Mouse (Mus musculus): ENCODE results near the gene A430033K04Rik. TPM values are rescaled to one million over a fixed set of nuclear protein-coding genes. Genes with fewer than 3 reads are reported as not detected.

The A430033K04Rik gene
- total RNA-seq (2022): 10 to 100 TPM; 14.6 to 17.7 (median 16.9) TPM

GRCm38 (mm10) chr5:138622645-138623477 lies at the start of gene A430033K04Rik:
TSS of gene A430033K04Rik (plus strand) at chr5:138622859.
- peak; percentile 95 to 96 for DNase-seq (ENCODE audit: low spot score in 2 of 2)

GRCm38 (mm10) chr5:138587396-138587795 lies 35.3 kb upstream of the A430033K04Rik start:
- DNase-seq (ENCODE audit: low spot score in 2 of 2): no peak

GRCm38 (mm10) chr5:138618353-138618752 lies 4.3 kb upstream of the A430033K04Rik start:
- DNase-seq (ENCODE audit: low spot score in 2 of 2): no peak

GRCm38 (mm10) chr5:138619211-138620128 lies 3.2 kb upstream of the A430033K04Rik start, which contains the start of gene Zfp68:
TSS of gene Zfp68 (minus strand) at chr5:138619761.
- peak; percentile 95 to 96 for DNase-seq (ENCODE audit: low spot score in 2 of 2)

- no peak for DNase-seq (ENCODE audit: low spot score in 2 of 2)
Measured at GRCm38 (mm10) chr5:138620836-138621235, 1.8 kb upstream of the A430033K04Rik start.

- no peak for DNase-seq (ENCODE audit: low spot score in 2 of 2)
Measured at GRCm38 (mm10) chr5:138623478-138623875, 818 bp downstream of the A430033K04Rik start.

GRCm38 (mm10) chr5:138636486-138636885 lies 13.8 kb downstream of the A430033K04Rik start:
- DNase-seq (ENCODE audit: low spot score in 2 of 2): no peak

GRCm38 (mm10) chr5:138641081-138641480 lies 18.4 kb downstream of the A430033K04Rik start:
- DNase-seq (ENCODE audit: low spot score in 2 of 2): no peak

- DNase-seq (ENCODE audit: low spot score in 2 of 2): no peak
Measured at GRCm38 (mm10) chr5:138641761-138642160, 19.1 kb downstream of the A430033K04Rik start.

GRCm38 (mm10) chr5:138652911-138653310 lies 30.3 kb downstream of the A430033K04Rik start:
- DNase-seq (ENCODE audit: low spot score in 2 of 2): no peak

GRCm38 (mm10) chr5:138656477-138657156 lies 34.0 kb downstream of the A430033K04Rik start:
- peak; percentile 8 to 25 for DNase-seq (ENCODE audit: low spot score in 2 of 2)

- no peak for DNase-seq (ENCODE audit: low spot score in 2 of 2)
Measured at GRCm38 (mm10) chr5:138657407-138657806, 34.7 kb downstream of the A430033K04Rik start.

- peak; percentile 6 to 16 for DNase-seq (ENCODE audit: low spot score in 2 of 2)
Measured at GRCm38 (mm10) chr5:138657854-138658253, 35.2 kb downstream of the A430033K04Rik start.

- peak in 1 of 2 experiments; percentile 29 for DNase-seq (ENCODE audit: low spot score in 2 of 2)
Measured at GRCm38 (mm10) chr5:138658922-138659321, 36.3 kb downstream of the A430033K04Rik start.

GRCm38 (mm10) chr5:138683023-138683766 lies 60.5 kb downstream of the A430033K04Rik start:
- DNase-seq (ENCODE audit: low spot score in 2 of 2): no peak

- no peak for DNase-seq (ENCODE audit: low spot score in 2 of 2)
Measured at GRCm38 (mm10) chr5:138683821-138684220, 61.2 kb downstream of the A430033K04Rik start.

GRCm38 (mm10) chr5:138687453-138687852 lies 64.8 kb downstream of the A430033K04Rik start:
- DNase-seq (ENCODE audit: low spot score in 2 of 2): no peak

- DNase-seq (ENCODE audit: low spot score in 2 of 2): no peak
Measured at GRCm38 (mm10) chr5:138689254-138689653, 66.6 kb downstream of the A430033K04Rik start.

- DNase-seq (ENCODE audit: low spot score in 2 of 2): no peak
Measured at GRCm38 (mm10) chr5:138692936-138693570, 70.4 kb downstream of the A430033K04Rik start.

GRCm38 (mm10) chr5:138694036-138694435 lies 71.4 kb downstream of the A430033K04Rik start:
- peak in 1 of 2 experiments; percentile 3 for DNase-seq (ENCODE audit: low spot score in 2 of 2)

Measured in layer of hippocampus, adult 8-10 months (tissue).